Mouse (Mus musculus): ENCODE results near the gene Nav3. TPM values are rescaled to one million over a fixed set of nuclear protein-coding genes. Genes with fewer than 3 reads are reported as not detected.
A peak's percentile ranks its signal among the peaks of the same experiment; 100 is the strongest.

Gene Nav3
- polyA plus RNA-seq, 1 experiment from 2014 or later: 17.6 TPM

DNA sequence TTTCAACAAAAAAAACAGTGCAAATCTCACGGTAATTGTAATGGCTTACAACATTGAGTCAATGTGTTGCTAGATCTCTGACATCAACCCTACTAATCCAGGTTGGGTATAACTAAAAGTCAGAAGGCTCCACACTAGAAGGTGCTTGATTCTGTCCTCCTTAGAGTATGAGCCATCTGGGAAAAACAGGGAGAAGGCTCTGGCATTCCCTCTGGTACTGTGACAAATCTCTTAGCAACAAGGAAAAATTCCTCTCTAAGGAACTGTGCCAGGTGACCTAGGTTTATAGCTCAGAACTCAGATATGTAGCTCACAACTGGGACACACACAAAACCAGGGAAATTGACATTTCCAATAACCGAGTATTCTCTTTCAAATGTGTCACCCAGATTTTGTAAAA, 597.4 kb downstream of the Nav3 start:
- ATAC-seq: no peak
- no peak overlapping the region for H3K9ac ChIP-seq (ENCODE audit: low read length)
- no peaks in the 10 kb centered on the region for H3K4me1 ChIP-seq (ENCODE audit: control insufficient read depth, insufficient read depth, low read length)
- H3K27me3 ChIP-seq (replicated peaks; ENCODE audit: control insufficient read depth, insufficient read depth, low read length): no peaks in the 10 kb centered on the region
- H3K4me3 ChIP-seq (ENCODE audit: low read depth, low read length): no peak overlapping the region
- WGBS: 88% methylated on average over 2 of the region's 2 CpGs
- H3K9me3 ChIP-seq (replicated peaks; ENCODE audit: control insufficient read depth, low read length): no peaks in the 10 kb centered on the region
- H3K4me2 ChIP-seq (ENCODE audit: low read length): no peak overlapping the region
- no peak for DNase-seq (ENCODE audit: low spot score)
- H3K36me3 ChIP-seq (ENCODE audit: control insufficient read depth, insufficient read depth, low read length): no peaks in the 10 kb centered on the region
- H3K27ac ChIP-seq (ENCODE audit: low read depth, low read length): no peak overlapping the region

DNA sequence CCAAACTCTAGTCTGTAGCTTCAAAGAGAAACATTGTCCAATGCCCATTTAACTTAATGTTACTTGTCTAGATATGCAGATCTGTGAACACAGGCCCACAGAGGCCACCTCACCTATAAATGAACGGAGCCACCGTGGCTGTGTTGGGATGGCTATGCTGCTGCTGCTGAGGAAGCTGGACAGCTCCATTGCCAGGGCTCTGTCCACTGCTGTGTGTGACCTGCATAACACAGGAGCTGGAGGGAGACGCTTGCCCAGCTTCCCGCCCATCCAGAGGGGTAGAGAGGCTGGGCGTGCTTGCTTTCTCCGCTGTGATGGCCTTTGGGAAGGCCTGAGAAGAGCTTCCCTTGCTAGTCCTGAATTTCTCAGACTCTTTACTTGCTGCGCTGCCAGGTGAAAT, 603.6 kb downstream of the Nav3 start:
- no peak overlapping the region for H3K27ac ChIP-seq (ENCODE audit: low read depth, low read length)
- 47% methylated on average over 7 of the region's 7 CpGs for WGBS

DNA sequence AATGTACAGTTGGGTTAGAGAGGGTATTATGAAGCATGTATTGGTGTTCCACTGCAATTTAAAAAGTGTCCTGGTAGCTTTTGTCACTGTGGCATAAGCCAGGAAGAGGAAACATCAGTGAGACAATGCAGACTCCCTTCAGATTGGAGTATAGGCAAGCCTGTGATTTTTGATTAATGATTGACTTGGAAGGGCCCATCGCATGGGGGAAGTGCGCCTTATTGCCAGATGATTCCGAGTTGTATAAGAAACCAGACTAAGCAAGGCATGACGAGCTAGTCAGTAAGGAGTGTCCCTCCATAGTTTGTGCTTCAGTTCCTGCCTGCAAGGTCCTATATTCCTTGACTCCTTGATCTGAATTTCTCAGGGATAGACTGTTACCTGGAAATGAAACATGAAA, 608.4 kb downstream of the Nav3 start:
- Histone ChIP-seq H3K9me3 (replicated peaks; ENCODE audit: control insufficient read depth, low read length) (no peaks in the 10 kb centered on the region), H3K27me3 (replicated peaks; ENCODE audit: control insufficient read depth, insufficient read depth, low read length) (no peaks in the 10 kb centered on the region), H3K4me1 (ENCODE audit: control insufficient read depth, insufficient read depth, low read length) (no peaks in the 10 kb centered on the region), H3K4me2 (ENCODE audit: low read length) (no peak overlapping the region), H3K9ac (ENCODE audit: low read length) (no peak overlapping the region), H3K27ac (ENCODE audit: low read depth, low read length) (no peak overlapping the region), H3K36me3 (ENCODE audit: control insufficient read depth, insufficient read depth, low read length) (no peaks in the 10 kb centered on the region), H3K4me3 (ENCODE audit: low read depth, low read length) (no peak overlapping the region)
- WGBS: 92% methylated on average over 4 of the region's 4 CpGs
- DNase-seq (ENCODE audit: low spot score) (no peak), ATAC-seq (no peak)

More for the DNA sequence above, 603.6 kb downstream of the Nav3 start:
- Histone ChIP-seq H3K4me1 (ENCODE audit: control insufficient read depth, insufficient read depth, low read length) (no peaks in the 10 kb centered on the region), H3K4me2 (ENCODE audit: low read length) (no peak overlapping the region), H3K36me3 (ENCODE audit: control insufficient read depth, insufficient read depth, low read length) (no peaks in the 10 kb centered on the region), H3K4me3 (ENCODE audit: low read depth, low read length) (no peak overlapping the region), H3K27me3 (replicated peaks; ENCODE audit: control insufficient read depth, insufficient read depth, low read length) (no peaks in the 10 kb centered on the region), H3K9me3 (replicated peaks; ENCODE audit: control insufficient read depth, low read length) (no peaks in the 10 kb centered on the region), H3K9ac (ENCODE audit: low read length) (no peak overlapping the region)
- DNase-seq (ENCODE audit: low spot score): no peak
- ATAC-seq: no peak

DNA sequence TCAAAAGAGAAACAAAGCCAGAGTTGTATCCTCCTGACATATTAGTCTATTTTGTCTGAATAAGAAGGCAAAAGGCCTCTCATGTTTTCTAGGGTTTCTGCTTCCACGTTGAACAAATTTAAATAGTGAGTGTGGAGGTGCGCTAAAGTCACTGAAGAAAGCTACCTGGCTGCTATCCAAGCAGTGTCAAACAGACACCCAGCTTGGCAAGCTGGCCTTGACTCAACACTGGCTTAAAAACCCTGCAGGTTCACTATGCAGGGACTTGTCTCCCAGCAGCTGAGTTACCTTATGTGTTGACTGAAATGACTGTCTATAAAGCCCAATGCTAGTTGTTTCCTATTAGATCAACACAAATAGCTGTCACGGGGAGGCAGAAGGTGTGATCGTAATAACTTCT, 612.3 kb downstream of the Nav3 start:
- Histone ChIP-seq H3K9ac (ENCODE audit: low read length) (no peak overlapping the region), H3K27me3 (replicated peaks; ENCODE audit: control insufficient read depth, insufficient read depth, low read length) (no peaks in the 10 kb centered on the region), H3K4me2 (ENCODE audit: low read length) (no peak overlapping the region), H3K4me1 (ENCODE audit: control insufficient read depth, insufficient read depth, low read length) (no peaks in the 10 kb centered on the region), H3K36me3 (ENCODE audit: control insufficient read depth, insufficient read depth, low read length) (no peaks in the 10 kb centered on the region), H3K4me3 (ENCODE audit: low read depth, low read length) (no peak overlapping the region), H3K27ac (ENCODE audit: low read depth, low read length) (no peak overlapping the region), H3K9me3 (replicated peaks; ENCODE audit: control insufficient read depth, low read length) (no peaks in the 10 kb centered on the region)
- DNase-seq (ENCODE audit: low spot score) (peak; percentile 31), ATAC-seq (peak; percentile 55; the same call in 1 of the 2 replicates)
- WGBS: 69% methylated on average over 4 of the region's 4 CpGs

DNA sequence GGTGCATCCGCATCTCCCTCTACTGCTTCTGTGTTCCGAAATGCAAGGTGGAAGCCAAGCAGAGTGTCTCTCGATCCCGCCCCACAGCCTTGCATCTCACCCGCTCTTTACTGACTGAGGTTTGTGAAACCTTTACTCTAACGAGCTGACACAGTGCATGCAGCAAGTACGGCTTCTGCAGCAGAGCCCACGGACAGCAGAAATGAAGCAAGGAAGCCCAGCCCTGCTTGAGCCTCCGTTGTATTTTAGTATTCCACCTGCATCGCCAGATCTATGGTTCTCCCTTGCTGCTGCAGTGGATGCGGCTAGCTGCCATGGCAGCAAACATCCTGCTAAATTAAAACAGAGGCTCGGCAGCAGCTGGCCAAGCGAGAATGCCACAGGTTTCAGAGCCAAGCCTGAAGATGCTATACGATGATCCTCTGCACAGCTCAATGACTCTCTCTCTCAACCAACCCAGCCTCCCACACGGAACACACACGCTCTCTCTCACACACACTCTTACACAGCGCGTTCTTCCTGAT, 623.2 kb downstream of the Nav3 start:
- Histone ChIP-seq H3K4me1 (ENCODE audit: control insufficient read depth, insufficient read depth, low read length) (0 out of 2 replicates have a peak, but pooled peaks cover 3% of the 10 kb centered on the region), H3K4me3 (ENCODE audit: low read depth, low read length) (peak overlapping the region; percentile 39), H3K4me2 (ENCODE audit: low read length) (peak overlapping the region; percentile 62), H3K27ac (ENCODE audit: low read depth, low read length) (peak overlapping the region; percentile 71), H3K9ac (ENCODE audit: low read length) (peak overlapping the region; percentile 51), H3K9me3 (replicated peaks; ENCODE audit: control insufficient read depth, low read length) (no peaks in the 10 kb centered on the region), H3K36me3 (ENCODE audit: control insufficient read depth, insufficient read depth, low read length) (no peaks in the 10 kb centered on the region), H3K27me3 (replicated peaks; ENCODE audit: control insufficient read depth, insufficient read depth, low read length) (no peaks in the 10 kb centered on the region)
- 4% methylated on average over 18 of the region's 18 CpGs for WGBS
- DNase-seq (ENCODE audit: low spot score) (peak; percentile 71), ATAC-seq (peak; percentile 66)

DNA sequence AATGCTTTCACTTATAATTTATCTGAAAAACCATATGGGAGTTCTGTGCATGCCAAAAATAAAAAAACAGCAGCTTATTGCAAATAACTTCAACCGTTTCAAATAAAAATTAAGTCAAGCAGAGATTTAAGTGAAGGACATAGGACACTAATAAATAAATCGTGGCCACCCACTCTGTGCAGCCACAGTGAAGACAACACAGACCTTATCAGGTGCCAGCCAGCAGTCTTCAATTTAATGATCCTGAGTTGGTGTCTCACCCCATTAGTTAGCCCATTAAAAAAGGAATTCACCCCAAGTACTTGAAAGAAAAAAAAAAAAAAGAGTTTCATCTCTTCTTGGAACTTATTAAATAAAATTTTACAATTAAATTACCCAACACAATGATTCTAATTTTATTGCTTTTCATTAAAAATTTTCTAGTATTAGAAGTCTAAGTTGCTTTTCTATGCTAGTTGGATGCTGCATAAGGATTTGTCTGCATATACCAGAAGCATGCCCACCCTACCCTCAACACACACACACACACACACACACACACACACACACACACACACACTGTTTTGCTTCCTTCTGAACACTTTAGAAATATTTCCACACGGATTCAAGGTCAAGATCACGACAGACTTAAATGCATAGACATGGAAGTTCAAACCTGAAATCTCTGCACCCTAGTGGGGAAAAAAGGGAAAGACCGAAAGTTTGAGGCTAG, 649.1 kb downstream of the Nav3 start:
- no peaks in the 10 kb centered on the region for H3K9me3 ChIP-seq (replicated peaks; ENCODE audit: control insufficient read depth, low read length)
- no peak overlapping the region for H3K9ac ChIP-seq (ENCODE audit: low read length)
- no peak for ATAC-seq
- no peaks in the 10 kb centered on the region for H3K27me3 ChIP-seq (replicated peaks; ENCODE audit: control insufficient read depth, insufficient read depth, low read length)
- H3K4me3 ChIP-seq (ENCODE audit: low read depth, low read length): no peak overlapping the region
- peaks cover 2% of the 10 kb centered on the region; the same call in 1 of the 2 replicates for H3K4me1 ChIP-seq (ENCODE audit: control insufficient read depth, insufficient read depth, low read length)
- no peak for DNase-seq (ENCODE audit: low spot score)
- no peaks in the 10 kb centered on the region for H3K36me3 ChIP-seq (ENCODE audit: control insufficient read depth, insufficient read depth, low read length)
- 77% methylated on average over 5 of the region's 5 CpGs for WGBS
- H3K4me2 ChIP-seq (ENCODE audit: low read length): no peak overlapping the region
- H3K27ac ChIP-seq (ENCODE audit: low read depth, low read length): no peak overlapping the region

DNA sequence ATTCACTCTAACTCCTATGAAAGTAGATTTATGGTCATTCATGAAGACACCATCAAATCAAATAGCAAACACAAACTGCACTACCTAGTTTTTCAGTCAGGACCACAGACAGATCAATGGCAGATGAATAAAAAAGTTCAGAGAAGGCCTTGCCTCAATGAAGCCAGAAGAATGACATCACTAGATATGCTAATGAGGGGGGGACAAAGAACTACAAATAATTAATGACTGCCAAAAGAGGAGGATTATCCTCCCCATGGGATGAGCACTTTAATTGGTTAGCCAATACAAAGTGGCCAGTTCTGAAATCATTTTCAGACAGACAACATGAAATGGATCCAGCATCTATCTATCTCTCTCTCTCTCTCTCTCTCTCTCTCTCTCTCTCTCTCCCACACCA, 652.6 kb downstream of the Nav3 start:
- Histone ChIP-seq H3K27me3 (replicated peaks; ENCODE audit: control insufficient read depth, insufficient read depth, low read length) (no peaks in the 10 kb centered on the region), H3K9ac (ENCODE audit: low read length) (no peak overlapping the region), H3K36me3 (ENCODE audit: control insufficient read depth, insufficient read depth, low read length) (no peaks in the 10 kb centered on the region), H3K4me2 (ENCODE audit: low read length) (no peak overlapping the region), H3K27ac (ENCODE audit: low read depth, low read length) (no peak overlapping the region), H3K9me3 (replicated peaks; ENCODE audit: control insufficient read depth, low read length) (no peaks in the 10 kb centered on the region), H3K4me3 (ENCODE audit: low read depth, low read length) (no peak overlapping the region), H3K4me1 (ENCODE audit: control insufficient read depth, insufficient read depth, low read length) (peaks cover 2% of the 10 kb centered on the region; the same call in 1 of the 2 replicates)
- ATAC-seq (0 out of 2 replicates have a peak, but pooled peaks have one; percentile 33), DNase-seq (ENCODE audit: low spot score) (peak; percentile 30)

DNA sequence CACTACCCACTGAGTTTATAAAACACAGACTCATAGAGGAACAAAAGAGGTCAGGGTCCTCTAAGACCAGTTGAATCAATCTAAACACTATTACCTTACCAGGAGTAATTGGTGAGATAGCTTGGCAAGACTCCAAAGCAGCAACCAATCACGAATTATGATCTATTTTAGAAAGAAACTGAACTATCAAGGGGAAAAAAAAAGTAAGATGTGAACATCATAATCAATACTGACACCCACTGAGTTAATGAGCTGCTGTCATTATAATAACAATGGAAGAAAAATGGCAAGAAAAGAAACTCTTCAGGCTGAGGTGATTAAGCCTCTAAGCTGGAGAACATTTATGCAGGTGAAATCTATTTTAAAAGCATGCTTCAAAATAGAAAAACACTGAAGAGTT, 653.8 kb downstream of the Nav3 start:
- no peak overlapping the region for H3K9ac ChIP-seq (ENCODE audit: low read length)
- no peaks in the 10 kb centered on the region for H3K27me3 ChIP-seq (replicated peaks; ENCODE audit: control insufficient read depth, insufficient read depth, low read length)
- H3K4me2 ChIP-seq (ENCODE audit: low read length): no peak overlapping the region
- no peak overlapping the region for H3K4me3 ChIP-seq (ENCODE audit: low read depth, low read length)
- DNase-seq (ENCODE audit: low spot score): peak; percentile 27
- H3K27ac ChIP-seq (ENCODE audit: low read depth, low read length): no peak overlapping the region
- H3K4me1 ChIP-seq (ENCODE audit: control insufficient read depth, insufficient read depth, low read length): peaks cover 2% of the 10 kb centered on the region; the same call in 1 of the 2 replicates
- ATAC-seq: no peak
- H3K36me3 ChIP-seq (ENCODE audit: control insufficient read depth, insufficient read depth, low read length): no peaks in the 10 kb centered on the region
- no peaks in the 10 kb centered on the region for H3K9me3 ChIP-seq (replicated peaks; ENCODE audit: control insufficient read depth, low read length)
- WGBS: 15% methylated on average over 1 of the region's 1 CpGs

DNA sequence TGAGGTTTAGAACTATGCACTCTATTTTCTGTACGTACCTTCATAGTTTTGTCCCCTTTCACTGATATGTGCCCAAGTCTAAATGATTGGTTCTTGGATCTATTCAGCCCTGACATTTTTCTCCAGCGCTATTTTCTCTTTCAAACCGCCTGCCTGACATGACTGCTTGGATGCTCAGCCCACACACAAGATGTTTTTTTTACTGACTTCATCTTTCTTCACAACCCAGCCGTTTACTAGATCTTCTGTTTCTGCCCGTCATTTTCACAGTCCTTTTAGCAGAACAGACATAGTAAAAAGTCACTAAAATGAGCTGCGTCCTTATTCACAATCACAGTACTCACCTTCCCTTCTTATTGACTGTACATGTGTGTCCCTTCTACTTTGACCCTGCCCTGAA, 656.8 kb downstream of the Nav3 start:
- no peaks in the 10 kb centered on the region for H3K36me3 ChIP-seq (ENCODE audit: control insufficient read depth, insufficient read depth, low read length)
- no peaks in the 10 kb centered on the region for H3K9me3 ChIP-seq (replicated peaks; ENCODE audit: control insufficient read depth, low read length)
- no peak overlapping the region for H3K27ac ChIP-seq (ENCODE audit: low read depth, low read length)
- peaks cover 2% of the 10 kb centered on the region; the same call in 1 of the 2 replicates for H3K4me1 ChIP-seq (ENCODE audit: control insufficient read depth, insufficient read depth, low read length)
- 89% methylated on average over 6 of the region's 6 CpGs for WGBS
- H3K9ac ChIP-seq (ENCODE audit: low read length): no peak overlapping the region
- DNase-seq (ENCODE audit: low spot score) (no peak), ATAC-seq (no peak)
- no peaks in the 10 kb centered on the region for H3K27me3 ChIP-seq (replicated peaks; ENCODE audit: control insufficient read depth, insufficient read depth, low read length)
- H3K4me2 ChIP-seq (ENCODE audit: low read length): no peak overlapping the region
- H3K4me3 ChIP-seq (ENCODE audit: low read depth, low read length): no peak overlapping the region

Measured in forebrain, embryonic 14.5 days (tissue).